Mouse (Mus musculus): ENCODE measurements at regions not wholly inside any gene's neighbourhood (a gene's known extent, or its start where the extent isn't known, plus 50 kb on each side); places are given as distances from the start of the nearest gene placed in this dataset.

- no peak overlapping the region for H3K4me2 ChIP-seq (ENCODE audit: low read length)
- ATAC-seq (ENCODE audit: insufficient number of reproducible peaks, insufficient read depth, low FRiP score, low read depth): no peak
- no peaks in the 10 kb centered on the region for H3K36me3 ChIP-seq (ENCODE audit: control insufficient read depth, insufficient read depth, low read length)
- H3K4me3 ChIP-seq (ENCODE audit: control insufficient read depth in 1 of 2, insufficient read depth in 1 of 2, low read depth in 1 of 2, low read length in 2 of 2): no peak overlapping the region
- 0 out of 2 replicates have a peak, but pooled peaks cover 3% of the 10 kb centered on the region for H3K27me3 ChIP-seq (ENCODE audit: control insufficient read depth, insufficient read depth, low read length)
- no peak overlapping the region for H3K9ac ChIP-seq (ENCODE audit: low read length)
- peaks cover 0 to 2% of the 10 kb centered on the region in 2 experiments; a peak in 2 of 4 replicates for H3K4me1 ChIP-seq (ENCODE audit: control insufficient read depth in 2 of 2, insufficient read depth in 2 of 2, low read length in 2 of 2)
- WGBS: 13% methylated on average over 15 of the region's 15 CpGs
- no peak overlapping the region for H3K27ac ChIP-seq (replicated peaks in 1 of 2; ENCODE audit: control insufficient read depth in 1 of 2, insufficient read depth in 1 of 2, low read depth in 2 of 2, low read length in 2 of 2)
- H3K9me3 ChIP-seq (ENCODE audit: control insufficient read depth, low read length): no peaks in the 10 kb centered on the region
These were observed 116.1 kb upstream of the Castor2 start for GRCm38 (mm10) chr5:133983249-133983966.

GRCm38 (mm10) chr5:133970421-133970914 lies 129.0 kb upstream of the Castor2 start:
- whole genome bisulfite sequencing: 42% methylated on average over 12 of the region's 12 CpGs
- Histone ChIP-seq H3K9me3 (ENCODE audit: control insufficient read depth, low read length) (peaks cover 6% of the 10 kb centered on the region; the same call in 1 of the 2 replicates), H3K27me3 (ENCODE audit: control insufficient read depth, insufficient read depth, low read length) (no peaks in the 10 kb centered on the region), H3K4me2 (ENCODE audit: low read length) (no peak overlapping the region), H3K9ac (ENCODE audit: low read length) (no peak overlapping the region), H3K27ac (replicated peaks in 1 of 2; ENCODE audit: control insufficient read depth in 1 of 2, insufficient read depth in 1 of 2, low read depth in 2 of 2, low read length in 2 of 2) (no peak overlapping the region), H3K4me1 (ENCODE audit: control insufficient read depth in 2 of 2, insufficient read depth in 2 of 2, low read length in 2 of 2) (no peaks in the 10 kb centered on the region), H3K36me3 (ENCODE audit: control insufficient read depth, insufficient read depth, low read length) (no peaks in the 10 kb centered on the region), H3K4me3 (ENCODE audit: control insufficient read depth in 1 of 2, insufficient read depth in 1 of 2, low read depth in 1 of 2, low read length in 2 of 2) (no peak overlapping the region)
- no peak for ATAC-seq (ENCODE audit: insufficient number of reproducible peaks, insufficient read depth, low FRiP score, low read depth)

GRCm38 (mm10) chr5:133963301-133963700 lies 136.2 kb upstream of the Castor2 start:
- Histone ChIP-seq H3K4me1 (ENCODE audit: control insufficient read depth in 2 of 2, insufficient read depth in 2 of 2, low read length in 2 of 2) (no peaks in the 10 kb centered on the region), H3K9ac (ENCODE audit: low read length) (no peak overlapping the region), H3K27me3 (ENCODE audit: control insufficient read depth, insufficient read depth, low read length) (no peaks in the 10 kb centered on the region), H3K4me2 (ENCODE audit: low read length) (no peak overlapping the region), H3K36me3 (ENCODE audit: control insufficient read depth, insufficient read depth, low read length) (no peaks in the 10 kb centered on the region), H3K9me3 (ENCODE audit: control insufficient read depth, low read length) (peaks cover 6% of the 10 kb centered on the region; the same call in 1 of the 2 replicates), H3K4me3 (ENCODE audit: control insufficient read depth in 1 of 2, insufficient read depth in 1 of 2, low read depth in 1 of 2, low read length in 2 of 2) (no peak overlapping the region), H3K27ac (replicated peaks in 1 of 2; ENCODE audit: control insufficient read depth in 1 of 2, insufficient read depth in 1 of 2, low read depth in 2 of 2, low read length in 2 of 2) (no peak overlapping the region)
- no peak for ATAC-seq (ENCODE audit: insufficient number of reproducible peaks, insufficient read depth, low FRiP score, low read depth)
- WGBS: 87% methylated on average over 5 of the region's 5 CpGs

GRCm38 (mm10) chr5:133940841-133941240 lies 158.7 kb upstream of the Castor2 start:
- no peak overlapping the region for H3K9ac ChIP-seq (ENCODE audit: low read length)
- no peak overlapping the region for H3K4me2 ChIP-seq (ENCODE audit: low read length)
- no peak for ATAC-seq (ENCODE audit: insufficient number of reproducible peaks, insufficient read depth, low FRiP score, low read depth)
- H3K4me3 ChIP-seq (ENCODE audit: control insufficient read depth in 1 of 2, insufficient read depth in 1 of 2, low read depth in 1 of 2, low read length in 2 of 2): no peak overlapping the region
- no peaks in the 10 kb centered on the region for H3K27me3 ChIP-seq (ENCODE audit: control insufficient read depth, insufficient read depth, low read length)
- no peaks in the 10 kb centered on the region for H3K9me3 ChIP-seq (ENCODE audit: control insufficient read depth, low read length)
- H3K36me3 ChIP-seq (ENCODE audit: control insufficient read depth, insufficient read depth, low read length): no peaks in the 10 kb centered on the region
- H3K27ac ChIP-seq (replicated peaks in 1 of 2; ENCODE audit: control insufficient read depth in 1 of 2, insufficient read depth in 1 of 2, low read depth in 2 of 2, low read length in 2 of 2): no peak overlapping the region
- H3K4me1 ChIP-seq (ENCODE audit: control insufficient read depth in 2 of 2, insufficient read depth in 2 of 2, low read length in 2 of 2): no peaks in the 10 kb centered on the region
- WGBS: 61% methylated on average over 3 of the region's 3 CpGs

- H3K4me2 ChIP-seq (ENCODE audit: low read length): no peak overlapping the region
- no peak for ATAC-seq (ENCODE audit: insufficient number of reproducible peaks, insufficient read depth, low FRiP score, low read depth)
- no peaks in the 10 kb centered on the region for H3K27me3 ChIP-seq (ENCODE audit: control insufficient read depth, insufficient read depth, low read length)
- peaks cover 0 to under 1% of the 10 kb centered on the region in 2 experiments; a peak in 1 of 4 replicates for H3K4me1 ChIP-seq (ENCODE audit: control insufficient read depth in 2 of 2, insufficient read depth in 2 of 2, low read length in 2 of 2)
- H3K4me3 ChIP-seq (ENCODE audit: control insufficient read depth in 1 of 2, insufficient read depth in 1 of 2, low read depth in 1 of 2, low read length in 2 of 2): no peak overlapping the region
- H3K27ac ChIP-seq (replicated peaks in 1 of 2; ENCODE audit: control insufficient read depth in 1 of 2, insufficient read depth in 1 of 2, low read depth in 2 of 2, low read length in 2 of 2): no peak overlapping the region
- WGBS: 78% methylated on average over 2 of the region's 2 CpGs
- H3K36me3 ChIP-seq (ENCODE audit: control insufficient read depth, insufficient read depth, low read length): no peaks in the 10 kb centered on the region
- no peak overlapping the region for H3K9ac ChIP-seq (ENCODE audit: low read length)
- H3K9me3 ChIP-seq (ENCODE audit: control insufficient read depth, low read length): no peaks in the 10 kb centered on the region
These were observed 159.5 kb upstream of the Castor2 start for GRCm38 (mm10) chr5:133940030-133940429.

GRCm38 (mm10) chr5:133937967-133938918 lies 161.3 kb upstream of the Castor2 start:
- Histone ChIP-seq H3K4me1 (ENCODE audit: control insufficient read depth in 2 of 2, insufficient read depth in 2 of 2, low read length in 2 of 2) (peaks cover 0 to 2% of the 10 kb centered on the region in 2 experiments; a peak in 1 of 4 replicates), H3K4me3 (ENCODE audit: control insufficient read depth in 1 of 2, insufficient read depth in 1 of 2, low read depth in 1 of 2, low read length in 2 of 2) (no peak overlapping the region), H3K27me3 (ENCODE audit: control insufficient read depth, insufficient read depth, low read length) (no peaks in the 10 kb centered on the region), H3K9me3 (ENCODE audit: control insufficient read depth, low read length) (no peaks in the 10 kb centered on the region), H3K4me2 (ENCODE audit: low read length) (no peak overlapping the region), H3K36me3 (ENCODE audit: control insufficient read depth, insufficient read depth, low read length) (no peaks in the 10 kb centered on the region), H3K27ac (replicated peaks in 1 of 2; ENCODE audit: control insufficient read depth in 1 of 2, insufficient read depth in 1 of 2, low read depth in 2 of 2, low read length in 2 of 2) (no peak overlapping the region), H3K9ac (ENCODE audit: low read length) (no peak overlapping the region)
- WGBS: 67% methylated on average over 9 of the region's 9 CpGs
- no peak for ATAC-seq (ENCODE audit: insufficient number of reproducible peaks, insufficient read depth, low FRiP score, low read depth)

- no peaks in the 10 kb centered on the region for H3K9me3 ChIP-seq (ENCODE audit: control insufficient read depth, low read length)
- H3K36me3 ChIP-seq (ENCODE audit: control insufficient read depth, insufficient read depth, low read length): no peaks in the 10 kb centered on the region
- ATAC-seq (ENCODE audit: insufficient number of reproducible peaks, insufficient read depth, low FRiP score, low read depth): no peak
- H3K4me1 ChIP-seq (ENCODE audit: control insufficient read depth in 2 of 2, insufficient read depth in 2 of 2, low read length in 2 of 2): peaks cover 0 to 2% of the 10 kb centered on the region in 2 experiments; a peak in 1 of 4 replicates
- no peak overlapping the region for H3K9ac ChIP-seq (ENCODE audit: low read length)
- no peak overlapping the region for H3K4me3 ChIP-seq (ENCODE audit: control insufficient read depth in 1 of 2, insufficient read depth in 1 of 2, low read depth in 1 of 2, low read length in 2 of 2)
- WGBS: 73% methylated on average over 6 of the region's 6 CpGs
- no peak overlapping the region for H3K27ac ChIP-seq (replicated peaks in 1 of 2; ENCODE audit: control insufficient read depth in 1 of 2, insufficient read depth in 1 of 2, low read depth in 2 of 2, low read length in 2 of 2)
- no peaks in the 10 kb centered on the region for H3K27me3 ChIP-seq (ENCODE audit: control insufficient read depth, insufficient read depth, low read length)
- H3K4me2 ChIP-seq (ENCODE audit: low read length): no peak overlapping the region
These were observed 164.1 kb upstream of the Castor2 start for GRCm38 (mm10) chr5:133935451-133935850.
